Mouse (Mus musculus) kidney, embryonic 16.5 days (tissue): ENCODE measurements around the gene Aph1a. TPM values are rescaled to one million over a fixed set of nuclear protein-coding genes. Genes with fewer than 3 reads are reported as not detected.
"Not testable (repeated sequence)": the region's sequence is repeated elsewhere in the genome, so short reads cannot be mapped to it uniquely, and the experiment has no call there.

ENCODE experiments used
- ATAC-seq: fragments of 200-750 bp; cut with Nextera tagmentation; 2 replicates; pipeline ENCODE4 v1.8.0; 2017; ENCODE audit warnings: moderate TSS enrichment; ENCODE audit not compliant: low FRiP score, low TSS enrichment
- H3K27ac ChIP-seq: fragments of 300-500 bp; sonication (generic); 2 replicates; pipeline ENCODE4 v1.5.1; 2014; ENCODE audit warnings: low read length
- H3K27me3 ChIP-seq: fragments of 300-500 bp; sonication (generic); 2 replicates; pipeline ENCODE4 v1.6.1; 2014; ENCODE audit warnings: low read length, control low read depth, mixed read lengths; ENCODE audit not compliant: insufficient read depth
- H3K36me3 ChIP-seq: fragments of 300-500 bp; sonication (generic); 2 replicates; pipeline ENCODE4 v1.6.1; 2014; ENCODE audit warnings: low read length, control low read depth, mixed read lengths; ENCODE audit not compliant: insufficient read depth
- H3K4me1 ChIP-seq: fragments of 300-500 bp; sonication (generic); 2 replicates; pipeline ENCODE4 v1.6.1; 2014; ENCODE audit warnings: low read length, control low read depth, mixed read lengths; ENCODE audit not compliant: insufficient read depth
- H3K4me2 ChIP-seq: fragments of 300-500 bp; sonication (generic); replicated peaks from 2 replicates; pipeline ENCODE4 v1.6.1; 2014; ENCODE audit warnings: low read depth, low read length
- H3K4me3 ChIP-seq: fragments of 300-500 bp; sonication (generic); 2 replicates; pipeline ENCODE4 v1.5.1; 2014; ENCODE audit warnings: mild to moderate bottlenecking, low read length
- H3K9ac ChIP-seq: fragments of 300-500 bp; sonication (generic); replicated peaks from 2 replicates; pipeline ENCODE4 v1.6.1; 2014; ENCODE audit warnings: low read length
- H3K9me3 ChIP-seq: fragments of 300-500 bp; sonication (generic); 2 replicates; pipeline ENCODE4 v1.6.1; 2016; ENCODE audit warnings: low read length, control low read depth
- WGBS: fragments of 180-500 bp; shearing (Covaris S2); extraction: QIAGEN DNeasy Blood & Tissue Kit; methylation state at CpG from one replicate; pipeline ENCODE4 v1.1.7; 2014; 5-methylcytosine and 5-hydroxymethylcytosine counted together
- polyA plus RNA-seq: library from polyadenylated mRNA; unstranded; fragments of >200 nt; fragmentation: Nextera tagmentation; extraction: Ambion mirVana; gene quantifications from 2 replicates; pipeline ENCODE4 v1.2.1, GENCODE M21; 2015

The Aph1a gene
- polyA plus RNA-seq, 1 experiment from 2014 or later: 41.3 TPM

- Histone ChIP-seq H3K27me3 (0 out of 2 replicates have a peak, but pooled peaks cover 4% of the 10 kb centered on the region), H3K9ac (no peak overlapping the region), H3K9me3 (no peaks in the 10 kb centered on the region), H3K36me3 (no peaks in the 10 kb centered on the region), H3K27ac (no peak overlapping the region), H3K4me3 (peak overlapping the region; percentile 43), H3K4me1 (peaks cover 47% of the 10 kb centered on the region), H3K4me2 (peak overlapping the region; percentile 72)
- WGBS: under 1% methylated on average over 12 of the region's 12 CpGs
- no peak for ATAC-seq
Measured at GRCm38 (mm10) chr3:95905940-95906492, 12.2 kb downstream of the Aph1a start.

GRCm38 (mm10) chr3:95906860-95907259 lies 13.1 kb downstream of the Aph1a start:
- no peak for ATAC-seq
- peaks cover 46% of the 10 kb centered on the region for H3K4me1 ChIP-seq
- H3K4me2 ChIP-seq: peak overlapping the region; percentile 72
- H3K36me3 ChIP-seq: no peaks in the 10 kb centered on the region
- H3K9me3 ChIP-seq: no peaks in the 10 kb centered on the region
- H3K27me3 ChIP-seq: 0 out of 2 replicates have a peak, but pooled peaks cover 4% of the 10 kb centered on the region
- WGBS: under 1% methylated on average over 12 of the region's 12 CpGs
- H3K27ac ChIP-seq: no peak overlapping the region
- H3K4me3 ChIP-seq: peak overlapping the region; percentile 31
- no peak overlapping the region for H3K9ac ChIP-seq

- no peak for ATAC-seq
- Histone ChIP-seq H3K9ac (no peak overlapping the region), H3K9me3 (no peaks in the 10 kb centered on the region), H3K27ac (no peak overlapping the region), H3K4me1 (peaks cover 38% of the 10 kb centered on the region), H3K36me3 (no peaks in the 10 kb centered on the region), H3K4me2 (no peak overlapping the region), H3K4me3 (no peak overlapping the region), H3K27me3 (0 out of 2 replicates have a peak, but pooled peaks cover 4% of the 10 kb centered on the region)
- WGBS: 56% methylated on average over 4 of the region's 4 CpGs
Measured at GRCm38 (mm10) chr3:95907613-95908012, 13.8 kb downstream of the Aph1a start.

GRCm38 (mm10) chr3:95914706-95915105 lies 20.9 kb downstream of the Aph1a start:
- Histone ChIP-seq H3K9ac (no peak overlapping the region), H3K4me2 (no peak overlapping the region), H3K4me1 (no peaks in the 10 kb centered on the region), H3K9me3 (no peaks in the 10 kb centered on the region), H3K27me3 (no peaks in the 10 kb centered on the region), H3K36me3 (no peaks in the 10 kb centered on the region), H3K27ac (no peak overlapping the region), H3K4me3 (no peak overlapping the region)
- WGBS: 95% methylated on average over 4 of the region's 4 CpGs
- ATAC-seq: no peak

GRCm38 (mm10) chr3:95916760-95917159 lies 23.0 kb downstream of the Aph1a start:
- ATAC-seq: no peak
- Histone ChIP-seq H3K36me3 (no peaks in the 10 kb centered on the region), H3K9me3 (no peaks in the 10 kb centered on the region), H3K4me1 (no peaks in the 10 kb centered on the region), H3K4me3 (no peak overlapping the region), H3K4me2 (no peak overlapping the region), H3K27ac (no peak overlapping the region), H3K27me3 (no peaks in the 10 kb centered on the region), H3K9ac (no peak overlapping the region)
- 76% methylated on average over 7 of the region's 7 CpGs for WGBS

GRCm38 (mm10) chr3:95920532-95920931 lies 26.8 kb downstream of the Aph1a start:
- not testable (repeated sequence) for ATAC-seq, H3K4me2 ChIP-seq, H3K27ac ChIP-seq, H3K4me1 ChIP-seq, H3K36me3 ChIP-seq, H3K27me3 ChIP-seq, H3K9me3 ChIP-seq, H3K9ac ChIP-seq, H3K4me3 ChIP-seq
- 58% methylated on average over 2 of the region's 2 CpGs for WGBS

GRCm38 (mm10) chr3:95923429-95923828 lies 29.7 kb downstream of the Aph1a start:
- H3K27me3 ChIP-seq, H3K36me3 ChIP-seq, H3K27ac ChIP-seq, H3K9me3 ChIP-seq, ATAC-seq, H3K4me3 ChIP-seq, H3K4me2 ChIP-seq, H3K9ac ChIP-seq, H3K4me1 ChIP-seq: not testable (repeated sequence)
- 92% methylated on average over 7 of the region's 7 CpGs for WGBS

GRCm38 (mm10) chr3:95924185-95924584 lies 30.4 kb downstream of the Aph1a start:
- no peak overlapping the region for H3K4me3 ChIP-seq
- H3K27me3 ChIP-seq: no peaks in the 10 kb centered on the region
- WGBS: 84% methylated on average over 4 of the region's 4 CpGs
- no peaks in the 10 kb centered on the region for H3K4me1 ChIP-seq
- no peaks in the 10 kb centered on the region for H3K9me3 ChIP-seq
- ATAC-seq: no peak
- no peaks in the 10 kb centered on the region for H3K36me3 ChIP-seq
- H3K9ac ChIP-seq: no peak overlapping the region
- H3K27ac ChIP-seq: no peak overlapping the region
- no peak overlapping the region for H3K4me2 ChIP-seq

GRCm38 (mm10) chr3:95925087-95925486 lies 31.3 kb downstream of the Aph1a start:
- no peak for ATAC-seq
- H3K9me3 ChIP-seq: no peaks in the 10 kb centered on the region
- H3K4me1 ChIP-seq: no peaks in the 10 kb centered on the region
- H3K36me3 ChIP-seq: no peaks in the 10 kb centered on the region
- H3K27me3 ChIP-seq: no peaks in the 10 kb centered on the region
- no peak overlapping the region for H3K9ac ChIP-seq
- no peak overlapping the region for H3K4me2 ChIP-seq
- no peak overlapping the region for H3K4me3 ChIP-seq
- WGBS: 81% methylated on average over 5 of the region's 5 CpGs
- no peak overlapping the region for H3K27ac ChIP-seq

- Histone ChIP-seq H3K27me3 (no peaks in the 10 kb centered on the region), H3K9ac (peak overlapping the region; percentile 82), H3K36me3 (no peaks in the 10 kb centered on the region), H3K27ac (peak overlapping the region; percentile 88), H3K4me2 (peak overlapping the region; percentile 81), H3K4me1 (peaks cover 17% of the 10 kb centered on the region), H3K9me3 (no peaks in the 10 kb centered on the region), H3K4me3 (peak overlapping the region; percentile 93)
- WGBS: 50% methylated on average over 6 of the region's 6 CpGs
- ATAC-seq: no peak
Measured at GRCm38 (mm10) chr3:95928261-95928657, 34.5 kb downstream of the Aph1a start.
